In genomic region chr11:103235702-103236101, GRCm38 (mm10) we compare ENCODE assay signal across 13 mouse cellular contexts. TPM values are rescaled to one million over a fixed set of nuclear protein-coding genes. Genes with fewer than 3 reads are reported as not detected.
A peak's percentile ranks its signal among the peaks of the same experiment; 100 is the strongest.
DNase-seq lines count a peak whose midpoint lies in the region; ATAC-seq lines count a peak whose summit lies in the region.
"Had no signal": no experiment of that assay in that cellular context is flagged by ENCODE, and none has a peak within 500 bp of the region (broad histone marks: within the 10 kb centered on the region; RNA-seq: fewer than 3 reads in every experiment).

No protein-coding gene starts in this region.

- DNase-seq in heart, embryonic 10.5 days (ENCODE audit: low spot score): no peak
- DNase-seq in heart, postnatal 36 days: no peak
- no peak for DNase-seq in midbrain, embryonic 11.5 days (ENCODE audit: low spot score, missing footprints)
- peak; percentile 42 to 58 for DNase-seq in heart, postnatal 10 days
- no peak for DNase-seq in spleen, postnatal 14 days (ENCODE audit: low spot score in 2 of 2)
- DNase-seq in adrenal gland, postnatal 36 days: no peak
- DNase-seq: cerebellum, adult 11-12 months; layer of hippocampus, postnatal 36 days had no signal

- 61% methylated on average over 11 of the region's 11 CpGs for WGBS in heart, embryonic 10.5 days
- WGBS in midbrain, embryonic 13.5 days: 80% methylated on average over 11 of the region's 11 CpGs
- WGBS in midbrain, embryonic 11.5 days: 72% methylated on average over 11 of the region's 11 CpGs
- WGBS in stomach, embryonic 16.5 days: 58% methylated on average over 11 of the region's 11 CpGs

- no peak overlapping the region for H3K4me3 ChIP-seq in heart, embryonic 10.5 days
- no peak overlapping the region for H3K4me3 ChIP-seq in midbrain, embryonic 13.5 days (replicated peaks)
- H3K4me3 ChIP-seq in midbrain, embryonic 11.5 days (ENCODE audit: low read depth, low read length): no peak overlapping the region
- no peak overlapping the region for H3K4me3 ChIP-seq in stomach, embryonic 16.5 days (replicated peaks; ENCODE audit: low read length)
- H3K4me3 ChIP-seq: erythroblast, embryonic 14.5 days had no signal

- no peaks in the 10 kb centered on the region for H3K9me3 ChIP-seq in heart, embryonic 10.5 days
- no peaks in the 10 kb centered on the region for H3K9me3 ChIP-seq in midbrain, embryonic 13.5 days
- no peaks in the 10 kb centered on the region for H3K9me3 ChIP-seq in midbrain, embryonic 11.5 days (ENCODE audit: control insufficient read depth, low read length)
- no peaks in the 10 kb centered on the region for H3K9me3 ChIP-seq in stomach, embryonic 16.5 days (replicated peaks; ENCODE audit: control insufficient read depth, low read length)

- H3K27ac ChIP-seq in heart, embryonic 10.5 days: 0 out of 2 replicates have a peak overlapping the region, but pooled peaks have one; percentile 0
- H3K27ac ChIP-seq in midbrain, embryonic 13.5 days: no peak overlapping the region
- no peak overlapping the region for H3K27ac ChIP-seq in midbrain, embryonic 11.5 days (ENCODE audit: low read depth, low read length)
- peak overlapping the region; percentile 38 for H3K27ac ChIP-seq in stomach, embryonic 16.5 days (ENCODE audit: low read length)
- H3K27ac ChIP-seq: macrophage had no signal

- peaks cover 32% of the 10 kb centered on the region for H3K36me3 ChIP-seq in heart, embryonic 10.5 days
- H3K36me3 ChIP-seq in midbrain, embryonic 13.5 days: peaks cover 58% of the 10 kb centered on the region
- peaks cover 8% of the 10 kb centered on the region for H3K36me3 ChIP-seq in midbrain, embryonic 11.5 days (ENCODE audit: control insufficient read depth, insufficient read depth, low read length)
- peaks cover 22% of the 10 kb centered on the region for H3K36me3 ChIP-seq in stomach, embryonic 16.5 days (ENCODE audit: control insufficient read depth, insufficient read depth, low read length)

- no peak for ATAC-seq in midbrain, embryonic 13.5 days
- no peak for ATAC-seq in midbrain, embryonic 11.5 days (ENCODE audit: low FRiP score)
- no peak for ATAC-seq in stomach, embryonic 16.5 days (ENCODE audit: insufficient read depth, low FRiP score)

- no peak overlapping the region for H3K4me2 ChIP-seq in midbrain, embryonic 13.5 days (replicated peaks)
- H3K4me2 ChIP-seq in midbrain, embryonic 11.5 days: no peak overlapping the region
- H3K4me2 ChIP-seq in stomach, embryonic 16.5 days (ENCODE audit: low read depth, low read length): no peak overlapping the region

- no peaks in the 10 kb centered on the region for H3K27me3 ChIP-seq in heart, embryonic 10.5 days (ENCODE audit: insufficient read depth, poor library complexity, severe bottlenecking)
- no peaks in the 10 kb centered on the region for H3K27me3 ChIP-seq in midbrain, embryonic 13.5 days
- no peaks in the 10 kb centered on the region for H3K27me3 ChIP-seq in midbrain, embryonic 11.5 days (ENCODE audit: control insufficient read depth, insufficient read depth, low read length)
- no peaks in the 10 kb centered on the region for H3K27me3 ChIP-seq in stomach, embryonic 16.5 days (ENCODE audit: control insufficient read depth, insufficient read depth, low read length)

- intact Hi-C loops in heart, postnatal 36 days (cut with DNase I): no loop called here
- intact Hi-C loops in heart, postnatal 10 days (cut with DNase I): no loop called here

- H3K4me1 ChIP-seq in heart, embryonic 10.5 days: peaks cover 9% of the 10 kb centered on the region
- H3K4me1 ChIP-seq in midbrain, embryonic 13.5 days (replicated peaks): no peaks in the 10 kb centered on the region
- H3K4me1 ChIP-seq in midbrain, embryonic 11.5 days (ENCODE audit: control insufficient read depth, insufficient read depth, low read length): no peaks in the 10 kb centered on the region
- H3K4me1 ChIP-seq in stomach, embryonic 16.5 days (ENCODE audit: control insufficient read depth, insufficient read depth, low read length): peaks cover 7% of the 10 kb centered on the region; the same call in 1 of the 2 replicates

- H3K9ac ChIP-seq in midbrain, embryonic 13.5 days (replicated peaks): 0 out of 2 replicates have a peak overlapping the region, but pooled peaks have one; percentile 40
- H3K9ac ChIP-seq in midbrain, embryonic 11.5 days (ENCODE audit: low read length): no peak overlapping the region
- no peak overlapping the region; the same call in 1 of the 2 replicates for H3K9ac ChIP-seq in stomach, embryonic 16.5 days (ENCODE audit: low read length)

RNA-seq across cellular contexts. Expression of gene Spata32, which starts 17.5 kb away (rescaled TPM):
- polyA plus RNA-seq in heart, embryonic 10.5 days (2016; fragmentation: Nextera tagmentation; extraction: Ambion mirVana): not detected in 2 replicates
- total RNA-seq in heart, postnatal 36 days (2021): not detected
- polyA plus RNA-seq in midbrain, embryonic 13.5 days (2015; fragmentation: Nextera tagmentation; extraction: Ambion mirVana): 0.43 and 0.48 TPM in 2 replicates
- polyA plus RNA-seq in midbrain, embryonic 11.5 days (2014; fragmentation: Nextera tagmentation; extraction: Ambion mirVana): 0.15 TPM in 1 of 2 replicates, not detected in the other
- total RNA-seq in heart, postnatal 10 days (2021): not detected
- not detected in 2 replicates for polyA plus RNA-seq in stomach, embryonic 16.5 days (2015; fragmentation: Nextera tagmentation; extraction: Ambion mirVana)
- not detected for total RNA-seq in adrenal gland, postnatal 36 days (2021)
- total RNA-seq: hematopoietic stem cell, adult 5-6 weeks had no signal
- polyA plus RNA-seq: erythroblast, embryonic 14.5 days; macrophage had no signal

RNA-seq across cellular contexts. Expression of gene 1700023F06Rik, which starts 27.3 kb away (rescaled TPM):
- 0.35 TPM in 1 of 2 replicates, not detected in the other for polyA plus RNA-seq in heart, embryonic 10.5 days (2016; fragmentation: Nextera tagmentation; extraction: Ambion mirVana)
- total RNA-seq in heart, postnatal 36 days (2021): not detected
- polyA plus RNA-seq in midbrain, embryonic 13.5 days (2015; fragmentation: Nextera tagmentation; extraction: Ambion mirVana): 0.70 and 0.71 TPM in 2 replicates
- polyA plus RNA-seq in midbrain, embryonic 11.5 days (2014; fragmentation: Nextera tagmentation; extraction: Ambion mirVana): 0.12 and 0.14 TPM in 2 replicates
- not detected for total RNA-seq in heart, postnatal 10 days (2021)
- 0.67 and 0.83 TPM in 2 replicates for polyA plus RNA-seq in stomach, embryonic 16.5 days (2015; fragmentation: Nextera tagmentation; extraction: Ambion mirVana)
- not detected for total RNA-seq in adrenal gland, postnatal 36 days (2021)
- total RNA-seq: hematopoietic stem cell, adult 5-6 weeks had no signal
- polyA plus RNA-seq: erythroblast, embryonic 14.5 days; macrophage had no signal

RNA-seq across cellular contexts. Expression of gene Map3k14, which starts 31.6 kb away (rescaled TPM):
- 1.7 and 2.1 TPM in 2 replicates for polyA plus RNA-seq in heart, embryonic 10.5 days (2016; fragmentation: Nextera tagmentation; extraction: Ambion mirVana)
- total RNA-seq in heart, postnatal 36 days (2021): 1 to 10 TPM; 3.3 to 3.8 TPM
- 3.6 and 5.0 TPM in 2 replicates for polyA plus RNA-seq in midbrain, embryonic 13.5 days (2015; fragmentation: Nextera tagmentation; extraction: Ambion mirVana)
- 2.3 and 3.3 TPM in 2 replicates for polyA plus RNA-seq in midbrain, embryonic 11.5 days (2014; fragmentation: Nextera tagmentation; extraction: Ambion mirVana)
- 1 to 10 TPM; 3.8 to 4.3 TPM for total RNA-seq in heart, postnatal 10 days (2021)
- polyA plus RNA-seq in stomach, embryonic 16.5 days (2015; fragmentation: Nextera tagmentation; extraction: Ambion mirVana): 4.2 and 4.9 TPM in 2 replicates
- 1 to 10 TPM; 4.7 to 7.7 TPM for total RNA-seq in adrenal gland, postnatal 36 days (2021)

Comparison
In these comparisons a context has a peak if more than half of its experiments do, and no peak if none do; other contexts are left out.
1. DNase-seq: peak in heart, postnatal 10 days (2 of 2); none in heart, embryonic 10.5 days (single experiment), heart, postnatal 36 days (0 of 2), midbrain, embryonic 11.5 days (single experiment), spleen, postnatal 14 days (0 of 2) and adrenal gland, postnatal 36 days (0 of 2).
2. H3K27ac ChIP-seq: peak in heart, embryonic 10.5 days (single experiment) and stomach, embryonic 16.5 days (single experiment); none in midbrain, embryonic 13.5 days (single experiment) and midbrain, embryonic 11.5 days (single experiment).